Mouse (Mus musculus): ENCODE results near the gene Etv6.

GRCm38 (mm10) chr6:134107696-134108095 is 72.2 kb downstream of the Etv6 start:
- no peak for TF ChIP-seq CTCF (IDR thresholded peaks at IDR 0.05; ENCODE audit: low read depth, low read length)
- TF ChIP-seq POLR2A (IDR thresholded peaks at IDR 0.05; ENCODE audit: borderline replicate concordance, low read depth, low read length): no peak
